Mouse (Mus musculus) layer of hippocampus, adult 8-10 months (tissue): Measurements from ENCODE around the gene Cdh4. TPM values are rescaled to one million over a fixed set of nuclear protein-coding genes. Genes with fewer than 3 reads are reported as not detected.

Source experiments
- DNase-seq, 2 experiments: peaks; one replicate each; pipeline ENCODE4 v3.0.0; 2022; ENCODE audit warnings: low spot score in 2 of 2
- total RNA-seq, 4 experiments: library from RNA; stranded (reverse); gene quantifications; 2 replicates each; pipeline ENCODE4 v1.2.4; 2022

The Cdh4 gene
- total RNA-seq, 4 experiments from 2014 or later: 8.0 to 10.1 (median 9.0) TPM

DNA sequence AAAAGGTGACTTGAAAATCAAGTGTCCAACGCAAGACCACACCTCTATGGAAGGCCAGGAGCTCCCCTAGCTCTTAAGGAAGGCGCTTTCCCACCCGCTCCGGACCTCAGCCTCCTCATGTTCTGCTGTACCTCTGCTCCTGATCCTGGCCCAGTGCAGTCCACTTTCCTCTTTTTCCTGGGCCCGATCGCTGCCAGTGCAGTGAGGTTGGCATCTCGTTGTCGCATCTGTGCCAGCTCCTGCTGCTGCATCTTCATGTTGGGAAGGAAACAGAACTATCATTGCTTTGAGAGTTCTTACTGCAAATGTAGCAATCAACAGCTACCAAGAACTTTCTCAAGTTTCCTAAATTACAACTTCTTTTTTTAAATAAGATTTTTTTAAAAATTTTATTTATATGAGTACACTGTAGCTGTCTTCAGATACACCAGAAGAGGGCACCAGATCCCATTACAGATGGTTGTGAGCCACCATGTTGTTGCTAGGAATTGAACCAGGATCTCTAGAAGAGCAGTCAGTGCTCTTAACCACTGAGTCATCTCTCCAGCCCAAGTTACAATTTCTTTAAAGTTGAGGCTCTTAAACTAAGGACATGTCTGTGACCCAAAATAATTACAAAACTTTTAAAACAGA is 478.9 kb downstream of the Cdh4 start:
- DNase-seq: no peak

DNA sequence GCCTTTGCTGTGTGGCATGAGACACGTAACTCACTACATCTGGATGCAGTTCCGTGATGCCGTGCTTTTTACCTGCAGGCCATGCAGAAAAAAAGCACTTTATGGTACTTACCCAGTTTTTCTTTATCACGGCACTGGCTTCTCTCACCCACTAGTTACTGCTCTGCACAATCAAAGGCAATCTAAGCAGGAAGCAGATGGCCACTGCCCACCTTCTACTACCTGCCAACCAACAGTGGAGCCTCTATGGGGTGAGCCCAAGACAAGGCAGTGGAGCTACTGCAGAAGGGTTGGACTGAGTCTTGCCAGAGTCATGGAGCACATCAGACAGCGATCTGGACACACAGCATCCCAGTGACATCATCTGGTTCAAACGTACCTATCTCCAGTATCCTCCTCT is 481.8 kb downstream of the Cdh4 start:
- no peak for DNase-seq

DNA sequence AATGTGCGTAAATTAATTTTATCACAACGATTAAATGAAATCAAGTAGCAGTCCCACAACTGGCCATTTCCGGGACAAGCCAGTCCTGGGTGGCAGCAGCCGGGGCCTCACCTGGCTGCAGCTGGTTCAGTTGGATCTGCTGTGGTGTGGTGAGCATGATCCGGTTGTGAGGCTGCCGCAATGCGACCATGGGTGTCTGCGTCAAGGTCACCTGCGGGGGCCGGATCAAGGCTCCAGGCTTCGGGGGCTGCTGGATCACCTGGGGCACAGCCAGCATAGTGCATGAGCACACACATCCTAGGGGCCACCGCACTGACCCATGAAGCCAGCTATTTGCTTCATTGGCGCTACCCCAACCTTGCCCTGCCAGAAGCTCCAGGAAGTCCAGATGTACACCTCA is 486.9 kb downstream of the Cdh4 start:
- no peak for DNase-seq

DNA sequence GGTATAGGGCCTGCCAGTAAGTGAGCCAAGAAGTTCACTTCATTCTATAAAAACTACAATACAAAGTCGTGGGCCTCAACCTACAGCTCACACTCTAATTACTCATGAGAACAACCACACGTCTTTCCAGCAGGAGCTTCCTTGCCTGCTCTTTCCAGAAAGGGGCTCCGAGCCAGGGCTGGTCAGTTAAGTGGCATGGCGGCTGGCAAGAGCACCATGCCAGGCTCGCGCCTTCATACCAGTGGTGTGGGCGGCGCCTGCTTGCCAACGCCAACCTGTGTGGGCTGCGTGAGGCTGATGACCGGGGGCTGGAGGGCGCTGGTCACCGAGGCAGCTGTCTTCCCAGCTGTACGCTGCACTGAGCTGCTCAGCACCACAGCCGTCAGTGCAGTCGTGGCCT is 489.5 kb downstream of the Cdh4 start:
- no peak for DNase-seq

DNA sequence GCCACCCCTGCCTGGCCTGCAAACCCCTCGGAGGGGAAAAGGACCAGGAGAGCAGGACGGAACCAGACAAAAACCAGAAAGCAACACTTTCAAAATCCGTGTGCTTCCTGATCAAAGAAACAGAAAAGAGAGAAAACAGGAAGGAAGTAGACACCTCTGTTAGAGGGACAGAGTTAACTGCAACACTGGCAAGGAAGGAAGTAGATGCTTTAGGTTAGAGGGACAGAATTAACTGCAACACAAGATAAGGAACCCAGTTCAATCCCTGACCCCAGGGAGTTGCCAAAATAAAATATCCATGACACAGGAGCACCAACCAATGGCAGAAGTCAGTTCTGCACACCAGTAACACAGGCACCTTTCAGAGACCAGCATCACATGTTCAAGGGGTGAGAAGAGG is 491.9 kb downstream of the Cdh4 start:
- no peak for DNase-seq

DNA sequence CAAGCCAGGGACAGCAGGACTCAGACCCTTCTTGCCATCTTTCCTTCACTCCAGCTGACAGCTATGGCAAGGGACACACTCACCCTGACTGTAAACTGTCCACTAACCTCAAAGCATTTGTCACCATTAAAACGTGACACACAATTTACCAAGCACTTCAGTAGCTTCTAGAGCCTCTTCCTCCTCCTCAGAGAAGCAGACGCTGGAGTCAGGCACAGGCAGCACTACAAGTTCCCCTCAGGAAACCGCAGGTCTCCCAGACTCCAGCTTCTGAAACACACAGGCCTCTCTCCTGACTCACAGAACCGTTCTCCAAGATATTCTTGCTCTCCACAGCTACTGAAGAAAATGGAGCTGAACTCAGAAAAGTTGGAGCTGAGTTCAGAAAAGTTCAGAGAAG is 494.9 kb downstream of the Cdh4 start:
- DNase-seq: no peak

DNA sequence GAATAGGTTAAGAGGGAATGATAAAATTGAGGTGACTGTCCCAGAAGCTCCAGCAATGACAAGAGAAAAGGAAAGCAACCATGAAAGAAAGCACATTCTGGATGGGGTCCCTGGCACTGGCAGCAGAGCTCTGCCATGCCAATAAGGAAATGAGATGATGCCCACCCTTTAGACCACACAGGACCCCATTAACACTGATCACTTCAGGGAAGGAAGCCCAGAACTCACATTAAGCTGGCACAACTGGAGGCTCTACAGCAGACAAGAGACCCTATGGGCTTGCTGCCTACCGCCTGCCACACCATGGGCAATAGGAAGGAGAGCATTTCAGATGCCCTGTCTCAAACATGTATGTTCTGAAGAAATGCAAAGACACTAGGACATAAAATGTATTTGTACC is 499.5 kb downstream of the Cdh4 start:
- DNase-seq: no peak

DNA sequence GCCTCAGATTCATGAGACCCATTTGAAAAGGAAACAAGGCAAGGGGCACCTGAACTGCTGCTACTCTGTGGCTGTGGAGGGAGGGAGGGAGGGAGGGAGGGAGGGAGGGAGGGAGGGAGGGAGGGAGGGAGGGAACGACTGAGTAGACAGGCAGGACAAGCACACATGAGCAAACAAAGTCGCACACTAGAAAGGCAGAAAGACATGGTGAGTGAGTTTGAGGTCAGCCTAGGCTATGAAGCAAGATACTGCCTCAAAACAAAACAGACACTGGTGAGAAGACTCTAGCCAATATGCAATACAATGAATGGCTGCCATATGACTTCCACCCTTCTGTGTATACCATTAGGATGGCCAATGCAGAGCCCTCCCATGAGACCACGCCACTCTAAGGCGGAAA is 502.8 kb downstream of the Cdh4 start:
- no peak for DNase-seq

DNA sequence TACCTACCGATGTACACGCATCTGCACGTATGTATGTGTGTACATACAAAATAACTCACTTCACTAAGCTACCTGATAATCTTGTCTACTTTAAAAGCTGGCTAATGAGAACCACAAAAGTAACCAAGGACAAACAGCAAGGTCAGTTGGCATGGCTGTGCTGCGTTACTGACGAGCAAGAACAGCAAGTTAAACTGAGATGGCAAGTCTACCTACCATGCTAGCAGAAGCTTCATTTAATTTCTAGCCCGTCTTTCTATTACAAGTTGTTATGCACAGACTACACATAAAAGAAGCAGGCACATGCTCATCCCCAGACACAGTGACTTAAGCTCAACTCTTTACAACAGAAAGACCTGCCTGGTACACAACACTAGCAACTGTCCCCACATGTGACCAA is 504.3 kb downstream of the Cdh4 start:
- no peak for DNase-seq

DNA sequence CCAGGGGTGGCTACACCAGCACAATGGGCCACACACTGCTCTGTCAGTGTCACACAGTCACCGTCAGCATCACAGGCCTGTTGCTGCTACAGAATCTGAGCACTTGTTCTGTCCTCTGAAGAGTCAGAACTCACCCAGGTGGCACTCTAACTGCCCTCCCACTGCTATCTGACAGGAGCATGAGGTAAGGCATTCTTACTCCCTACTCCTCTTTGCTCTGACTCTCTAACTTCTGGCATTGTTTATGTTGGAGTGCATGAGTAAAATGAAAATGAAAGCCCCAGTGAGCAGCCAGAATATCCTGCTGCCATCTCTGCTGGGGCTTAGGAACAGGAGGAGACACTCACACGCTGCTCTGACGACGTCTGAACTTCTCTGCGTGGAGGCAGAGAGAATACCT is 505.4 kb downstream of the Cdh4 start:
- DNase-seq: no peak

DNA sequence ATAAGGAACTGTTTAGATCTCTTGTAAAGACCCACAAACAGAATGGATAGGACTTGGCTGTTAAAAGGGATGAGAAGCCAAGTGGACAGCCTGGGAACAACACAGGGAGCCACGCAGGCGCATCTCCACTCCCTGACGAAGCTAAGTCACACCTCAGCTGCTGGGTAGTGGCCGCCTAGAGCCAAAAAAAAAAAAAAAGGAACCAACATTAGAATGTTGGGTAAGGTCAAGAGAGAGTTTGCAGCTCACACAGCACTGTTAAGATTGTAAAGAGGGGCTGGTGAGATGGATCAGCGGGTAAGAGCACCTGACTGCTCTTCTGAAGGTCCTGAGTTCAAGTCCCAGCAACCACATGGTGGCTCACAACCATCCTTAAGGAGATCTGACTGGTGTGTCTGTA is 506.6 kb downstream of the Cdh4 start:
- no peak for DNase-seq
